Mouse (Mus musculus) testis, postnatal 10 days (tissue): ENCODE measurements at regions not wholly inside any gene's neighbourhood (a gene's known extent, or its start where the extent isn't known, plus 50 kb on each side); places are given as distances from the start of the nearest gene placed in this dataset.
"Not testable (repeated sequence)": the region's sequence is repeated elsewhere in the genome, so short reads cannot be mapped to it uniquely, and the experiment has no call there.

Source experiments
- DNase-seq: peaks from one replicate; pipeline ENCODE4 v3.0.0; 2021; ENCODE audit warnings: low spot score

DNA sequence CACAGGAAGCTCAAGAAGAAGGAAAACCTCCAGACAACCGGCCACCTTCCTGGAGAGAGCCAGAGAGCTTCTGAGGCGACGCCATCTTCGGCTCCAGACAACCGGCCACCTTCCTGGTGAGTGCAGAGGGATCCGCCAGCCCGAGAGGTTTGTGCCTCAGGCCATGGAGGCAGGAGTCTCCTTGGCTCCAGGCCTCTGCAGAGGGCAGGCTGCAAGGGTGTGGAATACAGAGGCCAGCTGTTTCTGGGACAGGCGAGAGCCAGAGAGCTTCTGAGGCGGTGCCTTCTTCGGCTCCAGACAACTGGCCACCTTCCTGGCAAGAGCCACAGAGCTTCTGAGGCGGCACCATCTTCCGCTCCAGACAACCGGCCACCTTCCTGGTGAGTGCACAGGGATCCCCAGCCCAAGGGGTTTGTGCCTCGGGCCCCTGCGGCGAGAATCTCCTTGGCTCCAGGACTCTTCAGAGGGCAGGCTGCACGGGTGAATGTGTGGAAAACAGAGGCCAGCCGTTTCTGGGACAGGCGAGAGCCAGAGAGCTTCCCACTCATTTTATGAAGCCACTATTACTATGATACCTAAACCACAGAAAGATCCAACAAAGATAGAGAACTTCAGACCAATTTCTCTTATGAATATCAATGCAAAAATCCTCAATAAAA is 441.4 kb downstream of the Arl6ip6 start:
- not testable (repeated sequence) for DNase-seq

DNA sequence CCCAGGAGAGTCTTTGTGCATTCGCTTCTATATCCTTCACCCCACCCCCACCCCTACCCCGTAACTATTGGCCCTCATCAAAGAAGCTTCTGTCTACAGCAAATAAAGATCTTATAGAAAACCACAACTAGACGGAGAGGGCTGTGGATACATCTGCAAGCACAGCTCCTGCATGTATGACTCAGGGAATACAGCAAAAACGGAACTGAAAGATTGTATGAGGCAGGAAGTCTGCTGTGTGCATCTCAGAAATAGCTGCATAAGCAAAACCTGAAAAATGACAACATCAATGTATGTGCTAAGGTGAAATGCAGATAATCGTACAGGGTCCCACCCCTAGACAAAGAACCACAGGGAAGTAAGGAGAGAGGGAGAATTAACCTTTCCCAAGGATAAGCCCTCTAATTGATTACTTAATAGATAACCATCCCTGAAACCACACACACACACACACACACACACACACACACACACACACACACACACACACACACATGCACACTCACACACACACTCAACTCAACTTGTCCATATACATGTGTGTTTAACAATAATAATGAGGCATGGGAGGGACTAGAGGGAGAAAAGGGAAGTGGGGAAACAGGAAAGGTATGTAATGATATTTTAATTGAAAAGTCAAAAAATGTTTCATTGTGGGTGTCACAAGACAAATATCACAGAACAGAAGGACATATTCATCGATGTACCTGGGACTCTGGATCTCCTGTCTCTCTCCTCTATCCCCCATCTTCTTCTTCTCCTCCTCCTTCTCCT is 416.6 kb downstream of the Rprm start:
- DNase-seq: no peak

DNA sequence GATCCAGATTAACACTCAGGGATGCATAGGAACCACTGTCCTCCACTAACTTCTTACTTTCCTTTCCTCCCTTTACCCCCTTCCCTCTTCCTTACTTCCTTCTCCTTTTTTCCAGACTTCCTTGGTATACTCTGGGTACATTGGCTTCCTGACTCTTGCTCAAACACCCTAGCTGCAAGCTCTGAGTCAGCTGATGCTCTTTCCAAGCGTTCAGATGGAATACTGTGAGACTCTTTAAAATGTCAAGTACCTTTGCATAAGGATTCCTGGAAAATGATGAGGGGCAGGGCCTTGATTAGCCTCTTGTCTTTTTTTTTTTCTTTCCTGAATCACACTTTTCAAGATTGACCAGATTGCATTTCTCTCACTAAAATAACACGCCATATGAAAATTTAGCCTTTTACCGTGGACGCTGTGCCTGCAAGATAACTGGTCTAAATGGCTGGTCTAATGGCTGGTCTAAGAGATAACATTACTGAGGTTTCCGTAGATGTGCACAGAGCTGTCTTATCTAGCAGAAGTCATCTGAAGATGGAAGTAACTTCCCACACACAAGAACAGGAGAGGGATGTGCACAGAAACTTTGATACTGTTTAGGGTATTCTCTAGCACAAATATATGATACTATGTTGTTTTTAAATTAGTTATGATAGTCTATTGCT is 404.9 kb downstream of the Rprm start:
- DNase-seq: no peak

DNA sequence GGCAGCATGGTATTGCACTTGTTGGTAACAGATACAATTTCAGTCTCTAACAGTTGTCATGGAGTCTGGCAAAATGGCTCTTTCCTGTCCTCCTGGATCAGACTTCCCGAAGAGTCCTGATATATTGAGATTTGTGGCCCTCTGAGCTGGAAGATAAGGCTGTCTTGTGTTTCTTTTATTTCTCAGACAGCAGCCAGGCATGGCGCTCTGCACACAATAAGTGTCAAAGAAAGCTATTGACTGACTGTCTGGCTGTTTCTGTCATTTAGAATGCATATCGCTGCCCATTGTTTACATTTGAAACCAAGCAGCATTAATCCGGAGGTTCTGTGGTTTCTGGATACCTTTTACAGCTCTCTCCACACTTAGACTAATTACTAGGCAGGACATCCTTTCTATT is 402.8 kb downstream of the Rprm start:
- DNase-seq: no peak

DNA sequence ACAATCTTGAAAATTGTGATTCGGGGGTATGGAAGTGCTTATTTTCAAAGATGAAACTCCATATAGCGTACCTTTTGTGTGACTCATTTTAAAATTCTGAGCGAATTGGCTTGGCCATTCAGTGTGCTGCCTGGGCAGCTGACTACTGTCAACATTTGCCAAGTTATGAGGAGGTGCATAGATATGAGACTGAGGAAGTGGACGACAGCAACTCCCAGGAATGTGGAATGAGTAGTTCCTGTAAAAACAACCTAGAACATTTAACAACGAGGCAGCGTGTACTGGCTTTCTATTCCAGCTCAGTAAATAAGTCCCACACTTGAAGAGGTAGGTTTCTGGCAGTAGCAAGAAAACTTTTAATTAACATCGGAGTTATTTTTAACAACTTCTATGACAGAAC is 398.1 kb downstream of the Rprm start:
- no peak for DNase-seq

DNA sequence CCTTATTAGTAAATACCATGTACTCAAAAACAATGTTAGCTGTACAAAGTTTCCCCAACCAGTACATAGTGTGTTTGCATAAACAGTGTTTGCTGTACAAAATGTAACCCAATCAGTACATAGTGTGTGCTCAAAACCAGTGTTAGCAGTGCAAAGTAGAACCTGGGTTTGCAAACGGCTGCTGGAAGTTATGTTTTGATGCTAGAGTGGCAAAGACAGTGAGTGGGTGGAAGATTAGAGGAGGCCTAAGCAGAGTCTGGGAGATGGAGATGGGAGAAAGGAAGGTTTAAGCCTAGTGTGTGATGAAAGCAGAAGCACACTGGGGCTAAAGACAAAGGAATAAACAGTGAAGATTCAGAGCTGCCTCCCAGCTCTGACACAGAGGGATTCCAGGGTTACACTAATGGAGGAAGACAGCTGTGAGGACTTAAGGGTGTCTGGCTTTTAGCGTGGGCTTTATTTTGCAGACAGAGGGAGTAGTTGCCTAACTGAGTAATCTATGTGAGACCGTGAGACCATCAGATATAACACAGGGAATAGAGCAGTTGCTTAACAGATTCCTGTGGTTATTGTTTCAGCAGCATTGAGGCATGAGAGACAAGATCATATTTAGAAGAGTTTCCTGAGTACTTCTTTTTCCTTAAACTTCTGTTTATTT is 396.0 kb downstream of the Rprm start:
- no peak for DNase-seq

DNA sequence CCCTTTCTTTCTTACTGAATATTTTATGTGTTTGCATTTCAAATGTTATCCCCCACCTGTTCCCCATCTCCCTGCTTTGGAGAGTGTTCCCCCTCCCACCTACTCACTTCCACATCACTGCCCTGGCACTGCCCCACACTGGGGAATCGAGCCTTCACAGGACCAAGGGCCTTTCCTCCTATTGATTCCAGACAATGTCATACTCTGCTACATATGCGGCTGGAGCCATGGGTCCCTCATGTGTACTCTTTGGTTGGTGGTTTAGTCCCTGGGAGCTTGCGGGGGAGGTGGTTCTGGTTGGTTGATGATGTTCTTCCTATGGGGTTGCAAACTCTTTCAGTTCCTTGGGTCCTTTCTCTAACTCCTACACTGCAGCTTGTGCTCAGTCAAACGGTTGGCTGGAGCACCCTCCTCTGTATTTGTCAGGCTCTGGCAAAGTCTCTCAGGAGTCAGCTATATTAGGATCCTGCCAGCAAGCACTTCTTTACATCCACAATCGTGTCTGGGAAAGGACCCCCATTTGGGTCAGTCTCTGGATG is 393.7 kb downstream of the Rprm start:
- no peak for DNase-seq

DNA sequence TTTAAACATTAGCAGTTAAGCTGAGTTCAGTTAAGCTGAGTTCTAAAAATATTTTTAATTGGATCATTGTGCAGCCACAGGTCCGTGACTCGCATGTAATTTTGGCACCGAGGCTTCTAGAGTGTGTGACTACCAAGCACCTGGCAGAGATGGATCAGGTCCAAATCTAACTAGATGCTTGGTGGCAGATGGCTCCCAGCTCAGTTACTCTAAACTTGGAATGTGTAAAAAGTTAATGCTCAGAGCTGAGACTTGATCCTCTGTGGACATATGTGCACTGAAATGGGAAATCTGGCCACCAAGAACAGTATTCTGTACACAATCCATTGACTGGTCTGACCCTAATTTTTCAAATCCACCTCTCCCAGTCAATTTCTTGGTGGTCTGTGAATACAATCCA is 374.1 kb downstream of the Rprm start:
- DNase-seq: no peak

DNA sequence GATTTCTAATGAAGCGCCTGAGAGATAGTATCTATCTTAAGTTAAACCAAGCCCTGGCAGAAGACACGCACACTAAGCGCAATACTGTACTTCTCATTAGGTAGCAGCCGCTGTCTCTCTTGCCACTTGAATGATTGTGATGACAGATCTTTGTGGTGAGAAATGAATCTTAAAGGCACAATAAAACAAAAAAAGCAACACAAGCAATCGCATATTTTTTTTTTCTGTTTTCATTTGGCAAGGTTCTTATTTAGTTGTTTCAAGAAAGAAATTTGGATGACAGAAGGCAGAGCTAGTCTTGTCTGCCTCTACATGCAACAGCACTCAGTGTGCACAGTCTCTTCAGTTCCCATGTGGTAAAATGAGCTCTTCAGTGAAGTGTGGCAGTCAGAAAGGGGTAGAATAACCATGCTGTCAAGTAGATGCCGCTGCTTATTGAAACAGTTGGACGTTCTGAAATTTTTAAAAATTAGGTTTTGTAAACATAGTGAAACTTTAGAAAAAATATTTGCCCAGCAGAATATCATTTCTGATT is 372.2 kb downstream of the Rprm start:
- DNase-seq: no peak

DNA sequence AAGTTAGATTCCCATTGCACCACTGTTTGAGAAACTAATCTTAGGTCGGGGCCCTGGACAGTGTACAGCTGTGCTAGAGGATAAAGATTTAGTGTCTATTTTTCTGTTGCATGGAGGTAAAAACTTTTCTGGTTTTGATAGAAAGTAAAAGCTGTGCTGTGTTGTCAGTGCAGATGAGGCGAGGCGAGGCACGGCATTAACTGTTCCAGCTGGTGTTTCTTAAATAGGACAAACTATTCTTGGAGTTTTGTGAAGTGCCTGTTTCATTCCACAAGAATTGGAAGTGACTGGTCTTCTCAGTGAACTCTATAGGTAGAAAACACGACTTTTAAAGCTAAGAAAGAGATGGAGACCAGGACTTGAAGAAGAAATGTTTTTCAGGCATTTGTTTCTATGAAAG is 370.3 kb downstream of the Rprm start:
- no peak for DNase-seq

DNA sequence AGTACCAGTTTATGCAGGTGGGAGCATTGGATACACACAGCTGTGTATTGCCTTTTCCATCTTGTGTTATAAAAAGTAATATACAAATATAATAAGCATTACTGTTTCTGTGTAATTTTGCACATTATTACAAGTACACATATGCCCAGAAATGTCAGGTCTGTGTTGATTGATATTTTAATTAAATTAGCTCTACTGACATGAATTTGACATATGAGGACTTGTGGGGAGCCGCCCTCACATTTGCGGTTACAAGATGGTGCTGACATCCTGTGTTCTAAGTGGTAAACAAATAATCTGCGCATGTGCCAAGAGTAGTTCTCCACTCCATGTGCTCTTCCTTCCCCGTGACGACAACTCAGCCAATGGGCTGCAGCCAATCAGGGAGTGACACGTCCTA is 362.1 kb downstream of the Rprm start:
- no peak for DNase-seq

DNA sequence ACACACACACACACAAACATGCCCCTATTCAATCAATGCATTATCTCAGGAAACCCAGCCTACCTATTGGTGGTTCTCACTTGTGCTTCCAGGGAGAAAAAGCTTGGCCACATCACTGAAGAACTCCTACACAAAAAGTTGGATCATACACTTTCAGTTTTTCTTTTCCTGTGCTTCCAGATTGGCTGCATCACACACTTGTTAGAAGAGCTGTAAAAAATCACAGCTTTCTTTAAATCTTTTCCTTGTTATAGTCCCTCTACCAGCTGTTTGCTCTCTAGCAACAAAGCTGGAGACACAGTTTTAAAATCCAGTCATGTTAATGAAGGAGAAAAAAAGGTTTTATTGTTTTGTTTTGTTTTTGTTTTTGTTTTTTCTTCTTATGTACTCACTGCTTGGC is 356.7 kb downstream of the Rprm start:
- DNase-seq: no peak

DNA sequence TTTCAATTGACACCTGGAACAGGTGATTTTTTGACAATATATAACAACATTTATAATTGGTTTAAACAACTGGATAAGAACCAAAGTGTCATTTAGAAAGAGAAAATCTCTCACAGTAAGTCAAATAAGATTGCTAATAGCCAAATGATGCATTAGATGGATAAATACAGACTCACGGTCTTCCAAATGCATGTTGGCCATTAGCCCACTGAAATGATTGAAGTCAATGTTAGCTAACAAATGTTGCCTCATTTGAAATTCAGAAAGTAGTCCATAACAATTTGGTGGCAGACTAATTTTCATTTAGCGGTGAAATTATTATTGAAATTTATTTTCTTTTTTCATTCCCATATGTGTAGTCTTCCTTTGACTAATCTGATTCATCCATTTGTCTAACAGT is 354.9 kb downstream of the Rprm start:
- DNase-seq: no peak

DNA sequence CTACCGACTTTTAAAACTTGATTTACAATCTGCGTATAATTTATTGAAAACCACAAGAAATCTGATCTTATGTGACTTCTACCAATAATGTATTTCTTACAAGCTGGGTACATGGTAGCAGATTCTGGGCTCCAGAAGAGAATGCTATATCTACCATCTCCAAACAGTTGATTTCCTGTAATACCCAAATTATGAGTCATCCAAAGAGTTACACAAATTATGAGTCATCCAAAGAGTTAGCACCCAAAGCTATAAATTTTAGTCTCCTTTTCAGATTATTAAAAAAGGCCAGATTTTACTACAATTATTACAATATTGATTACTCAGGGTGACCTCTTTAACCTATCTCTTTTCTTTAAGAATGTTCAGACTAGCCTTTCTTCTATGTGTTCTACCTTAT is 321.9 kb downstream of the Rprm start:
- no peak for DNase-seq

DNA sequence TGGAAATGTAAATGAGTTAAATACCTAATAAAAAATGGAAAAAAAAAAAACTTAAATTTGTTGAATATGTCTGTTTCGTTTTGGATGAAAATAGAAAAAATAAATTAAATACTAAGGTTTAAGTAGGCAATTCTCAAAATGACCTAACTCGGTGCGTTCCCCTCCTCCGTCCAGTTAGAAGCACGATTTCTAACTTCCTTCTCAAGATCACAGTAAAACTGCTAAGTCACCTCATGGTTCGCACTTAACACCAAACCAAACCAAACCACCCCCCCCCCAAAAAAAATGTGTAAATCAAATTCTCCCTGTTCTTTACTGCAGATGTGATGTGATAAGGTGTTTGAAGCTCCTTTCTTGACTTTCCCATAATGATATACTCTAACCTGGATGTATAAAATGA is 303.3 kb downstream of the Rprm start:
- not testable (repeated sequence) for DNase-seq

DNA sequence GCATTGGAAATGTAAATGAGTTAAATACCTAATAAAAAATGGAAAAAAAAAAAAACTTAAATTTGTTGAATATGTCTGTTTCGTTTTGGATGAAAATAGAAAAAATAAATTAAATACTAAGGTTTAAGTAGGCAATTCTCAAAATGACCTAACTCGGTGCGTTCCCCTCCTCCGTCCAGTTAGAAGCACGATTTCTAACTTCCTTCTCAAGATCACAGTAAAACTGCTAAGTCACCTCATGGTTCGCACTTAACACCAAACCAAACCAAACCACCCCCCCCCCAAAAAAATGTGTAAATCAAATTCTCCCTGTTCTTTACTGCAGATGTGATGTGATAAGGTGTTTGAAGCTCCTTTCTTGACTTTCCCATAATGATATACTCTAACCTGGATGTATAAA is 296.8 kb downstream of the Rprm start:
- not testable (repeated sequence) for DNase-seq

DNA sequence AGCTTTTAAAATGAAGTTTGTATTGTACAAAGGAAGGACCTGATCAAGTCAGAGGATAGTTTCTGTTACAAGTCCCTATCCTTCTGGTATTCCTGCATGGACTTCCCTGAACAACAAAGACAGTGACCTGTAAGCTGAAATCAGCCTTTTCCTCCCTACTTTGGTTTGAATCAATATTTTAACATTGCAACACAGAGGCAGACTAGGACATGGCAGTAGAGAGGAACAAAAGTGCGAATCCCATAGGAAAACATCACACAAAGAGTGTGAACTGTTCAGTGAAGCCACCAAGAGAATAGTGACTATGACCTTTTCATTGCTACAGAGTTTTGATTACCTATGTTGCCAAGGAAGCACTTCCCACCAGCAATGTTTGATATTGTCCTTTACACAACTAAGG is 288.7 kb downstream of the Rprm start:
- no peak for DNase-seq

DNA sequence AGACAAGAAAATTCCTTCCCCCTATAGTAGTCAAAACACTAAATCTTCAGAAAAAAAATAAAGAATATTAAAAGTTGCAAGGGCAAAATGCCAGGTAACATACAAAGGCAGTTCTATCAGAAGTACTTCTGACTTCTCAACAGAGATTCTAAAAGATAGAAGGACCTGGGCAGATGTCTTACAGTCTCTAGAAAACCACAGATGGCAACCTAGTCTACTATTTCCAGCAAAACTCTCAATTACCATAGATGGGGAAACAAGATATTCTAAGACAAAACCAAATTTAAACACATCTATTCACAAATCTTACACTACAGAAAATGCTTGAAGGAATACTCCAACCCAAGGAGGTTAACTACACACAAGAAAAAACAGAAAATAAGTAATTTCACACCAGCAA is 281.7 kb downstream of the Rprm start:
- DNase-seq: no peak

DNA sequence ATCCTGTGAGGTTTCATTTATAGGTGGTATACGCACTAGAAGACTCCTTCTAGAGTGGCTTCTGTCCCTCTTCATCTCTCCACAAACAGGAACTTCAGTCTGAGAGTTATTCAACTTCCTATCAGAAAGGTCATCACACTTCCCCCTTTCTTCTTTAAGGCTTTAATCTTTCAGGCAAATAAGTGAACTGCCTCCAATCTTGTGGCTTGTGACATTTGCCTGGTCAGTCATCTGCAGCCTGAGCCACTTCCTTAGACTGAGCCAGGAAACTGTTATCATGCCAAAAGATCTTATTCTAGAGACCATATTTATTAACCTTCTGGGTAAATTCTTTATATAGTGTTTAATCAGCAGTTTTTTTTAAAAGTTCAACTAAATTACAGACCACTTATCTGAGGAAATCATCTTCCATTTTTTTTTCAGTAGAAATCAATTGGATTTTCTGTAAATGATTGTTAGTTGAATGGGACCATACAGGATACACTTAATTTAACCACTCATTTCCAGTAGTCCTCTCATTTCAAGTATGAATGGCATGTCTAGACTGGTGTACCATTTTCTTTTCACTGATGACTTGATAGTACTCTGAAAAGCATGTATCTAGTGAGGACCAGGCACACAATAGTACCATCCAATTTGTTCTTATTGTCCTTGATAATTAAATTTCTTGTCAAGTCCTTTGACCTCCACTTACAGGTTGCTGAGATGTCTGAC is 234.4 kb downstream of the Rprm start:
- DNase-seq: no peak
